Mouse (Mus musculus): ENCODE results near the gene Zfp280b. TPM values are rescaled to one million over a fixed set of nuclear protein-coding genes. Genes with fewer than 3 reads are reported as not detected.
"Not testable (repeated sequence)": the region's sequence is repeated elsewhere in the genome, so short reads cannot be mapped to it uniquely, and the experiment has no call there.

The Zfp280b gene
- polyA plus RNA-seq (2011; ENCODE audit: insufficient read depth, insufficient read length, low replicate concordance, missing spikeins): 3.1 and 4.7 TPM in 2 replicates

DNA sequence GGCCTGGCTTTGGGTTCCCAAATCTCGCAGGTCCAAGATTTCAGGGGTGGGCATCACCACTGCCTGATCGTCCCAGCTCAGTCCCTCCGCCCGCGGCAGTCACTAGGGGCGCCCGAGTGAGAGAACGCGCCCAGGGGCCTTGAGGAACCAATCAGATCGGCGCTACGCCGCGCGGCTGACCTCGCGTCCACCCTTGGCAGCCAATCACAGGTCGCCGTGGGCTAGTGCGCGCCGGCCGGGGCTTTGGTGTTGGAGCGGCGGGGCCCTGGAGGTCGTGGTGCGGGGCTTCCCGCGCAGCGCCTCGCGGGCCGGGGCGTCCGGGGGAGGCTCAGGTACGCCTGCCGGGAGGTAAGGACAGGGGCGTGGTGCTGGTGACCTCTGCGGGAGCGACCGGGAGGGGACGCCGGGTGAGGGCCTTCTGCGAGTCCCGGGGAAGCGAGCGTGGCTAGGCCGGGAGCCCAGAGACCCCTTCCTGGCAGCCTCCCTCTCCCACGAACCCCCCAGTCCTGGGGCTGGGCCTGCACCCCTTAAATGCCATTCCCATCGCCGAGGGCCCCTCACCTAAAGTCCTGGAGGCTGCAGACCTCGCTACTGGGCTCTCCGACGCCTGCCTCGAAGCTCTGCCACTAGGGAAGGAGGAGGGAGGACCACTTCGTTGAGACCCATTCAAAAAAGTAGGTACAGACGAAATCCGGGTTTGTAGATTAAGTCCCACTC is at the start of gene Zfp280b:
Gene Zfp280b (plus strand): TSS at position 249 of the 717 bp plus-strand sequence.
- H3K4me1 ChIP-seq (ENCODE audit: control insufficient read depth, insufficient read depth, low read length): no peaks in the 10 kb centered on the region; the same call in 1 of the 2 replicates
- peak within 1 kb of the TSS; percentile 55 for H3K27ac ChIP-seq (ENCODE audit: control insufficient read depth, insufficient read depth, low read depth, low read length, poor library complexity)
- peak; percentile 78 for TF ChIP-seq CTCF (IDR thresholded peaks at IDR 0.05; ENCODE audit: control insufficient read depth, insufficient read depth, low read length)
- peak; percentile 52; the same call in 1 of the 2 replicates for TF ChIP-seq POLR2A (IDR thresholded peaks at IDR 0.05; ENCODE audit: borderline replicate concordance, control insufficient read depth, low read depth, low read length)
- WGBS: under 1% methylated on average over 58 of the region's 58 CpGs
- peak within 1 kb of the TSS; percentile 83 for H3K4me3 ChIP-seq (replicated peaks; ENCODE audit: control insufficient read depth, low read depth, low read length)

DNA sequence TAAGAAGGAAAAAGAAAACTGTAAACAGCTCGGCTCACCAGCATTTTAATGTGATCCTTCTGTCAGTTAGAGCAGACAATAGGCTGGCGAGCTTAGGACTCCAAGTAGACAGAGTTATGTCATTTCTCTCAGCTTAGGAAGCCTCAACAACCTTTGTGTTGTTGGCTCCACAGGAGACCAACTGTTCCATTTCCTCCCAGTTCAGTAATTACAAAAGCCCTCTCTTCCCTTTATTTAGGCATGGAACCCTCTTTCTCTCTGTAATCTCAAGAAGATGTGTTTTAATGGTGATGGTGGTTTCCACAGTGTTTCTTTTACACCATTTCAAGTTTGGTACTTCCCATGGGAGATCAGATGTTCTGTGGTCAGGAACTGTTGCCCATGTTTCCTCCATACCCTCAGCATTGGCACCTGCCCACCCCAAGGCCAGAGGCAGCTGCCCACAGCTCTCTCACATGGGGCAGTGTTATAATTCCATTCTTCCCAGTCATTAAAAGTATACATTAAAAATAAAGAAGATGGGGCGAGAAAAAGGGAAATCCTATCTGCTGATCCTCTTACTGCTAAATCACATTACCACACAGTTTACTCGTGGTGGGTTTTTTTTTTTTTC is 41.9 kb upstream of the Zfp280b start:
- no peak overlapping the region for H3K4me3 ChIP-seq (replicated peaks; ENCODE audit: control insufficient read depth, low read depth, low read length)
- WGBS: 55% methylated on average over 4 of the region's 4 CpGs
- no peak for TF ChIP-seq CTCF (IDR thresholded peaks at IDR 0.05; ENCODE audit: control insufficient read depth, insufficient read depth, low read length)
- no peak for TF ChIP-seq POLR2A (IDR thresholded peaks at IDR 0.05; ENCODE audit: borderline replicate concordance, control insufficient read depth, low read depth, low read length)
- H3K4me1 ChIP-seq (ENCODE audit: control insufficient read depth, insufficient read depth, low read length): no peaks in the 10 kb centered on the region
- H3K27ac ChIP-seq (ENCODE audit: control insufficient read depth, insufficient read depth, low read depth, low read length, poor library complexity): no peak overlapping the region

DNA sequence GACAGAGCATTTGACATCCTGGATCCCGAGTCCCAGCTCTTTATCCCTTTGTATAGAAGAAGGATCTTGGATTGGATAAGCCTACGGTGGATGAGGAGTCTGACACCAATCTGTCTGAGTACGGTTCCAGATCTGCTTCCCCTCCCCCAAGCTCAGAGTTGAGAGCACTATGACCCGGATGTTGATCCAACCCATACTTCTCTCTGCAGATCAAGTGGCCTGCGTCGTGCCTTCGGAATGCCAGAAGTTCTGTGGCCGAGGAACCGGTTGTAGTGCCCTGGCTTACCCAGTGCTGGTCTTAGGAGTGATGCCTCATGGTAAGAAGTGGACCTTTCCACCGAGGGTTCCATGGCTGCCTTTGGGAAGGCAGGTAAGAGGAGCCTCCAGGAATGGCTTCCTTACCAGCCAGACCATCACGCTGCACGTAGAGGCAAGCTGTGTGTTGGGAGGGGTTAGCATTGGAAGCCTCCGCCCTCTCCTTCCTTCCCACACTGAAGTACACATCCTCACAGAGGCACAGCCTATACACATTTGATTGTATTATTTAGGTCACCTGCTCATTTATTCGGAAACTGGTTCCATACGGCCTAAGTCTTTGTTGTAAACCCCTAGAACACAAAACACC is 38.7 kb upstream of the Zfp280b start:
- Histone ChIP-seq H3K4me1 (ENCODE audit: control insufficient read depth, insufficient read depth, low read length) (no peaks in the 10 kb centered on the region), H3K4me3 (replicated peaks; ENCODE audit: control insufficient read depth, low read depth, low read length) (no peak overlapping the region), H3K27ac (ENCODE audit: control insufficient read depth, insufficient read depth, low read depth, low read length, poor library complexity) (no peak overlapping the region)
- TF ChIP-seq POLR2A (IDR thresholded peaks at IDR 0.05; ENCODE audit: borderline replicate concordance, control insufficient read depth, low read depth, low read length): no peak
- TF ChIP-seq CTCF (IDR thresholded peaks at IDR 0.05; ENCODE audit: control insufficient read depth, insufficient read depth, low read length): no peak
- WGBS: 81% methylated on average over 15 of the region's 15 CpGs

GRCm38 (mm10) chr10:75994531-75995210 is 37.8 kb upstream of the Zfp280b start:
- WGBS: 76% methylated on average over 13 of the region's 13 CpGs
- not testable (repeated sequence) for H3K27ac ChIP-seq (ENCODE audit: control insufficient read depth, insufficient read depth, low read depth, low read length, poor library complexity); H3K4me1 ChIP-seq (ENCODE audit: control insufficient read depth, insufficient read depth, low read length); H3K4me3 ChIP-seq (replicated peaks; ENCODE audit: control insufficient read depth, low read depth, low read length)

DNA sequence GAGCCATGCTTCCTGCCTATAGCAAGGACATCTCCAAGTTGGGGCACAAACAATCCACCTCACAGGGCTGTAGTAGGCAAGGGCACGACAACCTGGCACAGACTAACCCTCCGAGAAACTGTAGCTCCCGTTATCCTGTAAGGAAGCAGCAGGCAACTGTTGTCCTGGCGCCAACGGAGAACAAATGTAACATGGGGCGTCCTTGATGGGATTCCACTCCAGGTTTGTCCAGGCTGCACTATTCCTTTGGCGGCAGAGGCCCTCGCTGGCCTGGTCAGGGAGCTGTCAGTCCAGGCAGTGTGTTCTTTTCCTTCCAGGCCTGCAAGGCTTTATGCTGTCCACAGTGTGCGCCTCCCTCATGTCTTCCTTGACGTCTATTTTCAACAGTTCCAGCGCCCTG is 37.0 kb upstream of the Zfp280b start:
- Histone ChIP-seq H3K27ac (ENCODE audit: control insufficient read depth, insufficient read depth, low read depth, low read length, poor library complexity) (no peak overlapping the region), H3K4me3 (replicated peaks; ENCODE audit: control insufficient read depth, low read depth, low read length) (no peak overlapping the region), H3K4me1 (ENCODE audit: control insufficient read depth, insufficient read depth, low read length) (no peaks in the 10 kb centered on the region)
- 82% methylated on average over 11 of the region's 11 CpGs for WGBS
- TF ChIP-seq POLR2A (IDR thresholded peaks at IDR 0.05; ENCODE audit: borderline replicate concordance, control insufficient read depth, low read depth, low read length) (no peak), CTCF (IDR thresholded peaks at IDR 0.05; ENCODE audit: control insufficient read depth, insufficient read depth, low read length) (no peak)

- Histone ChIP-seq H3K27ac (ENCODE audit: control insufficient read depth, insufficient read depth, low read depth, low read length, poor library complexity) (no peak overlapping the region), H3K4me3 (replicated peaks; ENCODE audit: control insufficient read depth, low read depth, low read length) (no peak overlapping the region), H3K4me1 (ENCODE audit: control insufficient read depth, insufficient read depth, low read length) (no peaks in the 10 kb centered on the region)
- 64% methylated on average over 3 of the region's 3 CpGs for WGBS
- TF ChIP-seq CTCF (IDR thresholded peaks at IDR 0.05; ENCODE audit: control insufficient read depth, insufficient read depth, low read length): no peak
- no peak for TF ChIP-seq POLR2A (IDR thresholded peaks at IDR 0.05; ENCODE audit: borderline replicate concordance, control insufficient read depth, low read depth, low read length)
These were observed 36.1 kb upstream of the Zfp280b start for GRCm38 (mm10) chr10:75996315-75996714.

- Histone ChIP-seq H3K27ac (ENCODE audit: control insufficient read depth, insufficient read depth, low read depth, low read length, poor library complexity) (no peak overlapping the region), H3K4me1 (ENCODE audit: control insufficient read depth, insufficient read depth, low read length) (no peaks in the 10 kb centered on the region), H3K4me3 (replicated peaks; ENCODE audit: control insufficient read depth, low read depth, low read length) (no peak overlapping the region)
- TF ChIP-seq CTCF (IDR thresholded peaks at IDR 0.05; ENCODE audit: control insufficient read depth, insufficient read depth, low read length) (no peak), POLR2A (IDR thresholded peaks at IDR 0.05; ENCODE audit: borderline replicate concordance, control insufficient read depth, low read depth, low read length) (no peak)
- WGBS: 59% methylated on average over 7 of the region's 7 CpGs
These were observed 31.3 kb upstream of the Zfp280b start for GRCm38 (mm10) chr10:76001160-76001559.

GRCm38 (mm10) chr10:76002101-76002521 is 30.3 kb upstream of the Zfp280b start:
- 51% methylated on average over 3 of the region's 3 CpGs for WGBS
- Histone ChIP-seq H3K4me3 (replicated peaks; ENCODE audit: control insufficient read depth, low read depth, low read length) (no peak overlapping the region), H3K4me1 (ENCODE audit: control insufficient read depth, insufficient read depth, low read length) (no peaks in the 10 kb centered on the region), H3K27ac (ENCODE audit: control insufficient read depth, insufficient read depth, low read depth, low read length, poor library complexity) (no peak overlapping the region)
- TF ChIP-seq POLR2A (IDR thresholded peaks at IDR 0.05; ENCODE audit: borderline replicate concordance, control insufficient read depth, low read depth, low read length) (no peak), CTCF (IDR thresholded peaks at IDR 0.05; ENCODE audit: control insufficient read depth, insufficient read depth, low read length) (no peak)
